Mouse (Mus musculus) hematopoietic multipotent progenitor cell, adult 10-12 weeks (in vitro differentiated cells): ENCODE results near the gene Zfp263. TPM values are rescaled to one million over a fixed set of nuclear protein-coding genes. Genes with fewer than 3 reads are reported as not detected.

Source experiments
- polyA plus RNA-seq: library from polyadenylated mRNA; stranded (reverse); fragments of >175 nt; gene quantifications from 2 replicates; pipeline ENCODE4 v1.2.3, GENCODE M21; 2012; ENCODE audit warnings: low replicate concordance

Zfp263 gene
- polyA plus RNA-seq, result 25.4 and 51.8 TPM in 2 replicates

GRCm38 (mm10) chr16:3743503-3744185 is at the start of gene Zfp263:
Gene Zfp263 (plus strand): TSS chr16:3744093.

GRCm38 (mm10) chr16:3717980-3718379 is 25.9 kb upstream of the Zfp263 start, which contains the start of gene Mefv:
Gene Mefv (minus strand): TSS chr16:3718097.

Other genes starting within 250 kb of the Zfp263 start
- not detected in 2 replicates for gene Olfr161, start 153.1 kb upstream of the Zfp263 start, polyA plus RNA-seq
- gene Mefv, start 26.0 kb upstream of the Zfp263 start, polyA plus RNA-seq, result 3.0 and 4.8 TPM in 2 replicates
- 0.15 TPM in 1 of 2 replicates, not detected in the other for gene Olfr15, start 86.8 kb downstream of the Zfp263 start, polyA plus RNA-seq
- 0.21 and 0.22 TPM in 2 replicates for gene Zfp174, start 103.2 kb downstream of the Zfp263 start, polyA plus RNA-seq
- 53.2 and 61.9 TPM in 2 replicates for gene Naa60, start 128.3 kb downstream of the Zfp263 start, polyA plus RNA-seq
- gene Zfp597, start 140.5 kb downstream of the Zfp263 start, polyA plus RNA-seq, result 6.7 and 8.3 TPM in 2 replicates
- not detected in 2 replicates for gene Gm20695, start 140.6 kb downstream of the Zfp263 start, polyA plus RNA-seq
- gene 1700037C18Rik, start 164.6 kb downstream of the Zfp263 start, polyA plus RNA-seq, result 16.6 and 29.0 TPM in 2 replicates
- gene Cluap1, start 164.7 kb downstream of the Zfp263 start, polyA plus RNA-seq, result 18.8 and 31.8 TPM in 2 replicates
- 4.5 and 5.5 TPM in 2 replicates for gene Nlrc3, start 232.5 kb downstream of the Zfp263 start, polyA plus RNA-seq